Comparison of ENCODE assay signal across 8 mouse cellular contexts in the genomic region with DNA sequence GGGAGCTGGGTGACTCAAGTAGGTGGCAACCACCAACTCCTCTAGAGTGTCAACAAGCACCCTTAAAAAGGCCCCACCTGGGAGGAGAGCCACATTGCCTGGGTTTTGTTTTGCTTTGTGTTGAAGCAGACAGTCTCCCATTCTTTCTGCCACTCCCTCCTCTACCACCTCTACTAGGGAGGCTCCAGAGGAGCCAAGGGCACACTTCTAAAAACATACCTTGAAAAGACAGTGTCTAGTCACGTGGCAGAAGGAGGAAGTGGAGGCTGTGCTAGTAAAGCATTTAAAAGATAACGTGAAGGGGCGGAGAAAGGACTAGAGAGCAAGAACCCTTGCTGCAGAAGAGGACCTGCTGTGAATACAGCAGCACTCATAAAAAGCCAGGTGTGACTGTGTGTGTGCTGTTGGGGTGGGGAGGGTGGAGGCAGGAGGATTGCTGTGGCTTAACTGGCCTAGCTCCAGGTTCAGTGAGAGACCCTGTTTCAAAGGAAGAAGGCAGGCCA. TPM values are rescaled to one million over a fixed set of nuclear protein-coding genes. Genes with fewer than 3 reads are reported as not detected.
DNase-seq lines count a peak whose midpoint lies in the region; ATAC-seq and TF ChIP-seq lines count a peak whose summit lies in the region.

No protein-coding gene starts in this region.

- no peaks in the 10 kb centered on the region for H3K27me3 ChIP-seq in hindbrain, postnatal 0 days (ENCODE audit: insufficient read depth, low read length)

- no peaks in the 10 kb centered on the region for H3K4me1 ChIP-seq in hindbrain, postnatal 0 days (ENCODE audit: insufficient read depth, low read length)

- H3K4me2 ChIP-seq in hindbrain, postnatal 0 days (ENCODE audit: low read depth, low read length), result no peak overlapping the region

- H3K9ac ChIP-seq in hindbrain, postnatal 0 days (replicated peaks; ENCODE audit: low read length), result no peak overlapping the region

- DNase-seq in 416B (ENCODE audit: low read depth), result peak; percentile 48
- DNase-seq in CD4-positive, CD25-positive, alpha-beta regulatory T cell, adult 2 months (ENCODE audit: low read depth, low spot score), result peak; percentile 79
- peak; percentile 57 for DNase-seq in c-Kit-positive CD71-positive TER-119-negative erythroid progenitor cells, embryonic 14.5 days (ENCODE audit: low read depth)
- no peak for DNase-seq in adrenal gland, adult 8-10 months
- no peak for DNase-seq in urinary bladder, adult 18-20 months (ENCODE audit: low spot score in 2 of 2)
- DNase-seq in cerebellum, postnatal 14 days, result no peak
- DNase-seq in hindbrain, postnatal 0 days (ENCODE audit: low spot score), result no peak

- no peak overlapping the region for H3K27ac ChIP-seq in hindbrain, postnatal 0 days

- H3K4me3 ChIP-seq in hindbrain, postnatal 0 days (ENCODE audit: low read length), result no peak overlapping the region

- ATAC-seq in megakaryocyte progenitor cell, adult 5-6 weeks (replicated peaks; ENCODE audit: poor library complexity), result peak; percentile 23; the same call in 1 of the 2 replicates
- ATAC-seq in hindbrain, postnatal 0 days, result no peak

- H3K9me3 ChIP-seq in hindbrain, postnatal 0 days (ENCODE audit: low read length), result no peaks in the 10 kb centered on the region

- TF ChIP-seq CTCF in hindbrain, postnatal 0 days (IDR thresholded peaks at IDR 0.05; ENCODE audit: low read depth), result no peak

- 63% methylated on average over 3 of the region's 3 CpGs for WGBS in hindbrain, postnatal 0 days

- H3K36me3 ChIP-seq in hindbrain, postnatal 0 days (ENCODE audit: insufficient read depth, low read length), result no peaks in the 10 kb centered on the region

RNA-seq across cellular contexts. Expression of a gene that starts 4.1 kb away (rescaled TPM):
- 27.6 and 31.8 TPM in 2 replicates for total RNA-seq in megakaryocyte progenitor cell, adult 5-6 weeks (2015)
- 33.8 and 38.6 TPM in 2 replicates for total RNA-seq in megakaryocyte progenitor cell, adult 5-6 weeks (2017)
- 100 to 1,000 TPM in 2 of 4 experiments, 10 to 100 TPM in 2; 94.2 to 126 (median 103) TPM for total RNA-seq in adrenal gland, adult 8-10 months (2022)
- total RNA-seq in hindbrain, postnatal 0 days (2014; rRNA removed), result 15.3 and 16.7 TPM in 2 replicates
- 17.1 and 19.8 TPM in 2 replicates for polyA plus RNA-seq in hindbrain, postnatal 0 days (2015; fragmentation: Nextera tagmentation; extraction: Ambion mirVana)

RNA-seq across cellular contexts. Expression of a gene that starts 56.4 kb away (rescaled TPM):
- 29.9 and 42.3 TPM in 2 replicates for total RNA-seq in megakaryocyte progenitor cell, adult 5-6 weeks (2015)
- 3.2 TPM in 2 replicates for total RNA-seq in megakaryocyte progenitor cell, adult 5-6 weeks (2017)
- total RNA-seq in adrenal gland, adult 8-10 months (2022), result 100 to 1,000 TPM in 3 of 4 experiments, 10 to 100 TPM in 1; 89.1 to 315 (median 150) TPM
- total RNA-seq in hindbrain, postnatal 0 days (2014; rRNA removed), result 28.5 and 30.5 TPM in 2 replicates
- polyA plus RNA-seq in hindbrain, postnatal 0 days (2015; fragmentation: Nextera tagmentation; extraction: Ambion mirVana), result 78.0 and 78.1 TPM in 2 replicates

Comparison
In these comparisons a context has a peak if more than half of its experiments do, and no peak if none do; other contexts are left out.
1. DNase-seq: peak in 416B (single experiment), CD4-positive, CD25-positive, alpha-beta regulatory T cell, adult 2 months (single experiment) and c-Kit-positive CD71-positive TER-119-negative erythroid progenitor cells, embryonic 14.5 days (single experiment); none in adrenal gland, adult 8-10 months (single experiment), urinary bladder, adult 18-20 months (0 of 2), cerebellum, postnatal 14 days (0 of 2) and hindbrain, postnatal 0 days (single experiment).